Mouse (Mus musculus) forelimb bud, embryonic 11.5 days (tissue): ENCODE data around the gene Cd160.
A peak's percentile ranks its signal among the peaks of the same experiment; 100 is the strongest.

Experiments
- DNase-seq: peaks from one replicate; pipeline ENCODE4 v3.0.0-alpha.2; 2012; ENCODE audit warnings: low read depth, low spot score

Cd160 gene

GRCm38 (mm10) chr3:96829856-96830255 lies 705 bp upstream of the Cd160 start:
- no peak for DNase-seq

GRCm38 (mm10) chr3:96828308-96828864 lies 765 bp downstream of the Cd160 start:
- DNase-seq, result no peak

- no peak for DNase-seq
These were observed 3.9 kb downstream of the Cd160 start for GRCm38 (mm10) chr3:96825261-96825660.

GRCm38 (mm10) chr3:96824614-96825013 lies 4.5 kb downstream of the Cd160 start:
- no peak for DNase-seq

DNA sequence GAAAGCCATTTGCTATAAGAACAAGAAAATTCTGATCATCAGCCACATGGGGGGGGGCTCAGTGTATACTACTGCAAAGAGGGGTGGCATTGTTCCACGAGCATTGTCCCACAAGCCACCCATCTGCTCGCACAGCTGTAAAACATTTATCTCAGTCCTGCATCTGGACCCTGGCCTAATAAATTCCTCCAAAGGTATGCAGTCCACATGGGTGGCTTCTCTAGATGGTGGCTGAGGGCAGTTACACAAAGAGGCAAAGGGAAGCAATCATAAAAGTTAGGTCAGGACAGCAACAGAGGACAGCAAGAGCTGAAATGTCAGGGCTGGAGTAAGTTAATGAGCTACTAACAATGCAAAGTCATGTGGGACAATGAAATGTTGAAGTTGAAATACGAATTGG lies 5.5 kb downstream of the Cd160 start:
- no peak for DNase-seq

- no peak for DNase-seq
These were observed 7.6 kb downstream of the Cd160 start for GRCm38 (mm10) chr3:96821581-96821980.

GRCm38 (mm10) chr3:96820116-96820915 lies 8.8 kb downstream of the Cd160 start:
- DNase-seq, result no peak

- no peak for DNase-seq
These were observed 14.8 kb downstream of the Cd160 start for GRCm38 (mm10) chr3:96814342-96814741.

DNA sequence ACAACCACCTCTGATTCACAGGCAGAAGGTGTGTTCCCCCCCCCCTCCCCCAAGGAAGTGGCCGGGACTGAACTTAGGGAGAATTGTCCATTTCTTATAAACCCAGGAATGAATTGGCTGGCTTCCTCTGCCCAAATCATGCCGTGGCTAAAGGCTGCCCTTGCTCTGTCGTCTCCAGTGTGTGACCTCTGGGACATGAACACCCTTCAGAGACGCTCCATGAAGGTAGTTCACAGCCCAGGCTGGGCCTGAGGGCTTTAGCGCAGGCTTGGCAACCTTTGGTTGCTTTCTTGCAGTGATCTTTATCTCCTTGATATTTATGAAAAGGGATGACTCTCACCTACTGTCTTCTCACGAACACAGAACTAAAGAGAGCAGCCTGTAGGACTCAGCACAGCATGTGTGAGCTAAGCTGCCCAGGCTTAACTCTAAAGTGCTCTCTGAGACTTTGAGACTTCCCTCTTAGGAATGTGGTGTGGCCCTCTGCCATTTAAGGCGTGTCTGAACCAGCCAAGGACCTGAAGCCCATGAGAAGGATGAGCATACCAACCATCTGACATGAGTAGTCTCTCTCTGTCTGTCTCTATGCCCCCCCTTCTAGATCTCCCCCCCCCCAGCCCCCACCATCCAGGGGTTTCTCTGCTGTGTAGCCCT lies 15.4 kb downstream of the Cd160 start:
- no peak for DNase-seq

DNA sequence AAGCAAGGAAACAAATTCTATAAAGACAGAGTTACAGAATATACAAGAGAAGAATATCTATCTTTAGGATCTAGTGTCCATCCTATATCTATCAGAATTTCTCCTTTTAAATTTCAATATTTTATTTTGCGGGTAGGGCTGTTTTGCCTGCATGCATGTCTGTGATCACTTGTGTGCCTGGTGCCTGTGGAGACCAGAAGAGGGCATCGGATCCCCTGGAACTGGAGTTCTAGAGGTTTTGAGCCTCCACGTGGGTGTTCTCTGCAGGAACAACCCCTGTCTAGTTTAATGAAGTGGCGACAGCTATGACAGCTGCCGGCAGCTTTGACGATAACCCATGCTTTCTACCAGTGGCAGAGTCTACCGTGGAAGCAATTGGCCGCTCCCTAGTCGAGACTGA lies 16.0 kb downstream of the Cd160 start:
- DNase-seq, result peak; percentile 58

DNA sequence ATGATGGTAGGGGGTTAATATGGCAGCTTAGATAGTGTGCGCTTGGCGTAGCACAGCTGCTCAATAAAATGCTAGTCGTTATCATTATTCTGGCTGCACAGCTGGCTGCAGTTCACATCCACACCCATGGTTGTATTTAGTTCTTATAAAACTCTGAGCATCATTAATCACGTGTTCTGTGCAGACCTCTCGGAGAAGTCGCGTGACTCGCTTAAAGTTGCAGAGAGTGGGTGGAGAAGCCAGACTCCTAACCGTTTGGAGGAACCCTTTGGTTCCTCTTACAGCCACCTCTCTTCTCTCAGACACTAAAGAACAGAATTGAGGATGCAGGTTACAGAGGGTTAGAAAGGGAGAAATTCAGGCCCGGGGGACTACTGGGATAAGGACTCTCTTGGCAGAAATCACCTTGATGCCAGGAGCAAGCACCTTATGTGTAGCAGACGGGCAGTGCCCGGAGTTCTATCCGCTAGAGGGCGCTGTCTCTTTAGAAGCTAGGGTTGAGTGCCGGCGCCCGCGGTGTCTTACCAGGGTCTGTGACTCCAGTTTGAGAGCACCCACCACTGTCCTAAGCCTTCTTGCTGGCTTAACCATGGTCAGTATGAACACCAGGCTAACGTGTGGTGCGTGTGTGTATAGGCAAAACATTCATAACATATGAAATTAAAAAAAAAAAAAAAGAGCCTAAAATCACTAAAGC lies 16.6 kb downstream of the Cd160 start:
- DNase-seq, result peak; percentile 69

- no peak for DNase-seq
These were observed 17.9 kb downstream of the Cd160 start for GRCm38 (mm10) chr3:96811232-96811631.

GRCm38 (mm10) chr3:96808651-96809050 lies 20.5 kb downstream of the Cd160 start:
- no peak for DNase-seq

DNA sequence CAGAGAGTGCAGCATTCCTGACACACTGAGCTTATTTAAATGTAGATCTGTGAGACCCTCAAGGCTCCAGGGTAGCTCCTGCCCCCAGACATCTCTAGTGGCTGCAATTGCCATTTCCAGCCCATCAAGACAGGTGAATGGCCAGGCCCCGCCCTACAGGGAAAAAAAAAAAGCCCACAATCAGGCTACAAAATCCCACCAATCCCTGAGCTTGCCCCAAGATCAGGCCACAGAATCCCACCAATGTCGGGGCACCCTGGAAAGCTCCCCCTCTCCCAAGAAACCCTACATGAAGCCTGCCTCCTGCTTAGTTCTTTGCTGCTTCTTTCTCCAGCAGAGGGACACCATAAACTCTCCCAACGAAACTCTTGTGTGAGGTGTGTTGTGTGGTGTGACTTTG lies 21.0 kb downstream of the Cd160 start:
- no peak for DNase-seq

DNA sequence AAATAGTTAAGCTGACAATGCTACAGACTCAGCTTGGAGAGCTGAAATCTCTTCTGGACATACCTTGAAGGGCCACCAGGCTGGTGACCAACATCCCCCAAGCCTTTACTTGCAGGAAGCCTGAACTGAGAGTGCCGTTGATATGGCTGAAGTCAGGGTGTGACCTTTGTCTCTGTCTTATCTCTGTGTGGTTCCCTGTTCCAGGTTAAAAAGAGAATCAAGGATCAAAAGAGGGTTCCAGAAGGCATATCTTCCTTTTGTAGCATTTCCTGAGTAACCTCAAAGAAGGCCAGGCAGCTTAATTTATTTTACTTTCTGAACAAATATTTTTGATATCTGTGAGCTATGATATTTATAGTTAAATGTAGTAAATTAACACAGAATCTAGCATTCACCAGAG lies 26.9 kb downstream of the Cd160 start:
- no peak for DNase-seq

DNA sequence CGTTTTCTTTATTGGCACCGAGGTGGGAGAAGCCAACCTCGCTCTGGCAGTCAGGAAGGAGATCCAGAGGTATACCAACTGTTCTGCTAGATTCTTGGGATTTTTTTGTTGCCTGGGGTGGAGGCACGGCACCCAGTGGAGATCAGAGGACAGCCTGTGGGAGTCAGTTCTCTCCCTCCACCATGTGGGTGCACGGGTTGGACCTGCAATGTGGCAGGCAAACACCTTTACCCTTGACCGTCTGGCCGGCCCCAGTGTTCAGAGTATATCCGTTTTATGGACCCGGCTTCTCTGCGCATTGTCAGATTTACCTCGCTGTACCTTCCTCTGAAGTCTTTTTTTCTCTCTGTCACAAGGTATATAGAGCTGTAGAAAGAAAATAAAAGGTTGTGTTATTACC lies 28.9 kb downstream of the Cd160 start:
- no peak for DNase-seq

- no peak for DNase-seq
These were observed 40.6 kb downstream of the Cd160 start for GRCm38 (mm10) chr3:96788506-96788905.

DNA sequence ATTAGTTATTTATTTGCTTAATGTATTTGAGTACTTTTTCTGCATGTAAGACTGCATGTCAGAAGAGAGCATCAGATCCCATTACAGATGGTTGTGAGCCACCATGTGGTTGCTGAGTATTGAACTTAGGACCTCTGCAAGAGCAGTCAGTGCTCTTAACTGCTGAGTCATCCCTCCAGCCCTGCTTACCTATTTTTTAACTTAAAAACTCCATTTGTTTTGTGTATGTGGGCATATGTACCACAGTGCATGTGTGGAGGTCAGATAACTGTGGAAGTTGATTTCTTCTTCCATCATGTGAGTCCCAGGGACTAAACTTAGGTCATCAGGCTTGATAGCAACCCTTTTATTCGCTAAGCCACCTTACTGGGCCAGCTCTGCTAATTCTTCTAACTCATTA lies 41.4 kb downstream of the Cd160 start:
- DNase-seq, result no peak

DNA sequence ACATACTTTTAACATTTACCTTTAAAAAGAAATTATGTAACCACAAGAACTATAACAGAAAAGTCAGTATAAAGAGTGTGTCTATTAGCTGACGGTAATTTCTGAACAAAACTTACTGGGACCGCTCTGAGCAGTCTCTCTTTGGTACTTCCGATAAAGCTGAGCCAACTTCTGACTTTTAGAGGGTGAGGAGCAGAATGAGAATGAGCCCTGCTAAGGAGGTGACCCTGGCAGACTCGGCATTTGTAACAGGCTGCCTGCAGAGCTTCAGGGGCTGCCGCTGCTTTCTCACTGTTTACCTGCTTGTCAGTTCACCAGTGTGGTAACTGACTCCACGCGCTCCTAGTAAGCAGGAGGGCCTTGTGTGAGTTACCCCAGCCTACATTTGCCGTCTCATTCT lies 46.9 kb downstream of the Cd160 start:
- DNase-seq, result no peak

DNA sequence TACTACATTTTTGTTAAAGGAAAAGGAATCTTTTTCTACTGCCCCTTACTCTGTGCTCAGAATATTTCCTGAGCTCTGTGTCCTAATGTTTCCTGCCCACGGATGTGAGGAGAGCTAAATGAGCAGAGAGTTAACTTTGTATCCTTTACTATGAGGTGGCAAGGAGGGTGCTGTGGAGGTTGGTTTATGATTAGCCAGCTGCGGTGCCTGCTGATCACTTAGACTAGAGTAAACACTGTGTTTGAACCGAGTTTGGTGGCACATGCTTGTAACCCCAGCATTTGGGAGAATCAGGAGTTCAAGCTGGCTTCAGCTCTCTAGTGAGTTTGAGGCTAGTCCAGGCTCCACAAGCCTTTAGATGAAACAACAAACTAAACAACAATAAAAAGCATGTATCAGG lies 52.0 kb downstream of the Cd160 start:
- no peak for DNase-seq

DNA sequence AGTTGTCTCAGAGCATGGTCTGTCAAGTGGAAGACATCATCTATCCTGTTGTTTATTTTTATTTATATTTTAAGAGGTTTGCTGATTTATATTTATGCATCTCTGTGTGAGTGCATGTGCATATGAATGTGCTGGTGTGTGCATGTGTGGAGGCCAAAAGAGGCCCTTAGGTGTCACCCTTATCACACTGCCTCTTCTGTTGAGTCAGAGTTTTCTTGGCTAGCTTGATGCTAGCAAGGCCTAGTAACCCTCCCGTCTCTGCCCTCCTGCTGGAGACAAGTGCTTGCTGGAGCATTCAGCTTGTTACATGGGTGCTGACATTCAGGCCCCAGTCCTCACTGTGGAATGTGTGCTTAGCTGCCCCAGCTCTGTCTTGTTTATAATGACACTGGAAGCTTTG lies 56.2 kb downstream of the Cd160 start:
- no peak for DNase-seq

GRCm38 (mm10) chr3:96769971-96770370 lies 59.2 kb downstream of the Cd160 start:
- no peak for DNase-seq
